In genomic region chr7:122367303-122368007, GRCm38 (mm10) we compare ENCODE assay signal across 27 mouse cellular contexts.
A peak's percentile ranks its signal among the peaks of the same experiment; 100 is the strongest.
DNase-seq lines count a peak whose midpoint lies in the region; ATAC-seq and TF ChIP-seq lines count a peak whose summit lies in the region.
"Had no signal": no experiment of that assay in that cellular context is flagged by ENCODE, and none has a peak within 500 bp of the region (broad histone marks: within the 10 kb centered on the region; RNA-seq: fewer than 3 reads in every experiment).

No protein-coding gene starts in this region.

- ATAC-seq in granulocyte monocyte progenitor cell, adult 5-6 weeks (replicated peaks; ENCODE audit: poor library complexity, severe bottlenecking), result 0 out of 2 replicates have a peak, but pooled peaks have one; percentile 9
- ATAC-seq: forebrain, embryonic 15.5 days; intestine, postnatal 0 days had no signal

- dilution Hi-C loops in CH12.LX (cut with MboI; ENCODE audit: extremely low pct_ligation_motif_present, extremely low pct_unique_long_range_greater_than_20kb, low sequenced_read_pairs), result no loop called here

- no peak for TF ChIP-seq EP300 in CH12.LX (IDR thresholded peaks at IDR 0.05; ENCODE audit: low read length)

- no peak overlapping the region for H3K9ac ChIP-seq in CH12.LX (ENCODE audit: insufficient read depth, low read depth)
- H3K9ac ChIP-seq: embryonic facial prominence, embryonic 12.5 days; forebrain, embryonic 15.5 days; hindbrain, embryonic 13.5 days; limb, embryonic 12.5 days; liver, embryonic 15.5 days; lung, embryonic 14.5 days; neural tube, embryonic 12.5 days had no signal

- no peaks in the 10 kb centered on the region for H3K27me3 ChIP-seq in CH12.LX (replicated peaks)
- H3K27me3 ChIP-seq: embryonic facial prominence, embryonic 12.5 days; forebrain, embryonic 15.5 days; hindbrain, embryonic 13.5 days; limb, embryonic 12.5 days; liver, embryonic 15.5 days; neural tube, embryonic 12.5 days had no signal

- no peak overlapping the region for H3K4me2 ChIP-seq in CH12.LX (ENCODE audit: insufficient read depth, low read depth, poor library complexity, severe bottlenecking)
- H3K4me2 ChIP-seq: embryonic facial prominence, embryonic 12.5 days; forebrain, embryonic 15.5 days; heart, embryonic 11.5 days; hindbrain, embryonic 13.5 days; limb, embryonic 12.5 days; liver, embryonic 15.5 days; lung, embryonic 14.5 days; neural tube, embryonic 12.5 days had no signal

- H3K4me3 ChIP-seq in layer of hippocampus, adult 2 months, result no peak overlapping the region
- H3K4me3 ChIP-seq in CH12.LX (replicated peaks in 1 of 3; ENCODE audit: low read depth in 2 of 3, low read length in 2 of 3, poor library complexity in 1 of 3), result no peak overlapping the region
- H3K4me3 ChIP-seq: embryonic facial prominence, embryonic 12.5 days; forebrain, embryonic 15.5 days; hindbrain, embryonic 13.5 days; limb, embryonic 12.5 days; liver, embryonic 15.5 days; myocyte; neural tube, embryonic 12.5 days had no signal

- no peak for TF ChIP-seq CTCF in layer of hippocampus, adult 2 months (conservative IDR thresholded peaks at IDR 0.05)
- TF ChIP-seq CTCF in CH12.LX (conservative IDR thresholded peaks at IDR 0.05 in 1 of 2, IDR thresholded peaks at IDR 0.05 in 1 of 2; ENCODE audit: low read depth in 2 of 2, low read length in 2 of 2), result no peak

- TF ChIP-seq POLR2A in CH12.LX (IDR thresholded peaks at IDR 0.05; ENCODE audit: low read depth, low read length), result 0 out of 2 replicates have a peak, but pooled peaks have one; percentile 1

- in situ Hi-C loops in CH12.LX (cut with MboI; ENCODE audit: low pct_ligation_motif_present, low pct_unique_long_range_greater_than_20kb, low sequenced_read_pairs), result no loop called here

- peaks cover 33 to 90% of the 10 kb centered on the region in 2 experiments for H3K36me3 ChIP-seq in CH12.LX (replicated peaks in 1 of 2; ENCODE audit: control insufficient read depth in 1 of 2, insufficient read depth in 1 of 2, low read length in 1 of 2)
- H3K36me3 ChIP-seq: embryonic facial prominence, embryonic 12.5 days; forebrain, embryonic 15.5 days; hindbrain, embryonic 13.5 days; limb, embryonic 12.5 days; liver, embryonic 15.5 days; neural tube, embryonic 12.5 days had no signal

- H3K4me1 ChIP-seq in CH12.LX (ENCODE audit: control insufficient read depth in 1 of 2, insufficient read depth in 2 of 2), result peaks cover 29 to 91% of the 10 kb centered on the region in 2 experiments
- H3K4me1 ChIP-seq: embryonic facial prominence, embryonic 12.5 days; forebrain, embryonic 15.5 days; hindbrain, embryonic 13.5 days; limb, embryonic 12.5 days; liver, embryonic 15.5 days; neural tube, embryonic 12.5 days had no signal

- 0 out of 2 replicates have a peak overlapping the region, but pooled peaks have one; percentile 3 for H3K27ac ChIP-seq in layer of hippocampus, adult 2 months
- no peak overlapping the region for H3K27ac ChIP-seq in CH12.LX (ENCODE audit: insufficient read depth, low read depth)
- H3K27ac ChIP-seq: embryonic facial prominence, embryonic 12.5 days; forebrain, embryonic 15.5 days; hindbrain, embryonic 13.5 days; limb, embryonic 12.5 days; liver, embryonic 15.5 days; neural tube, embryonic 12.5 days had no signal

- peaks cover 96% of the 10 kb centered on the region for H3K79me2 ChIP-seq in CH12.LX (replicated peaks; ENCODE audit: control insufficient read depth, extremely low read depth, insufficient read depth, poor library complexity, severe bottlenecking)

- TF ChIP-seq RAD21 in CH12.LX (IDR thresholded peaks at IDR 0.05; ENCODE audit: low read depth, low read length), result no peak

- DNase-seq in layer of hippocampus, adult 2 months (ENCODE audit: low spot score in 2 of 2), result no peak
- DNase-seq in layer of hippocampus, adult 9-10 months (ENCODE audit: low spot score), result no peak
- no peak for DNase-seq in CH12.LX (ENCODE audit: extremely low read depth)
- DNase-seq in right cerebral cortex, postnatal 25 days, result peak; percentile 48
- DNase-seq in ovary, adult 18-20 months (ENCODE audit: low spot score), result no peak
- no peak for DNase-seq in MN1 (ENCODE audit: low spot score)
- DNase-seq: adrenal gland, adult 8-10 months; cerebellum, adult 9-10 months; embryo, embryonic 11 days; gastrocnemius, postnatal 10 days; heart, postnatal 36 days; kidney, adult 9 months; kidney, postnatal 10 days; lung, embryonic 14.5 days; lung, postnatal 14 days; thymus, adult 2 months; thymus, postnatal 36 days had no signal

- H3K9me3 ChIP-seq in CH12.LX (replicated peaks; ENCODE audit: low read length), result no peaks in the 10 kb centered on the region
- H3K9me3 ChIP-seq: embryonic facial prominence, embryonic 12.5 days; forebrain, embryonic 15.5 days; hindbrain, embryonic 13.5 days; limb, embryonic 12.5 days; liver, embryonic 15.5 days; neural tube, embryonic 12.5 days had no signal

TF ChIP-seq in CH12.LX, 34 proteins besides CTCF, POLR2A, EP300 and RAD21:
- no peak for TF ChIP-seq USF1 (IDR thresholded peaks at IDR 0.05; ENCODE audit: low read depth, low read length)
- TF ChIP-seq CHD1 (IDR thresholded peaks at IDR 0.05; ENCODE audit: low read depth, low read length), result no peak
- TF ChIP-seq ETS1 (conservative IDR thresholded peaks at IDR 0.05; ENCODE audit: low read depth, low read length), result no peak
- TF ChIP-seq IRF4 (IDR thresholded peaks at IDR 0.05; ENCODE audit: low read depth, low read length), result no peak
- TF ChIP-seq ZNF384 (IDR thresholded peaks at IDR 0.05; ENCODE audit: low read depth, low read length), result no peak
- no peak for TF ChIP-seq TBP (conservative IDR thresholded peaks at IDR 0.05; ENCODE audit: low read depth, low read length)
- TF ChIP-seq MAX (IDR thresholded peaks at IDR 0.05; ENCODE audit: low read length), result no peak
- no peak for TF ChIP-seq RCOR1 (conservative IDR thresholded peaks at IDR 0.05; ENCODE audit: low read depth, low read length)
- TF ChIP-seq PAX5 (IDR thresholded peaks at IDR 0.05; ENCODE audit: low read length), result no peak
- no peak for TF ChIP-seq MXI1 (IDR thresholded peaks at IDR 0.05; ENCODE audit: low read depth, low read length)
- no peak for TF ChIP-seq USF2 (conservative IDR thresholded peaks at IDR 0.05; ENCODE audit: low read depth, low read length)
- no peak for TF ChIP-seq ZMIZ1 (IDR thresholded peaks at IDR 0.05; ENCODE audit: low read depth, low read length)
- TF ChIP-seq BHLHE40 (IDR thresholded peaks at IDR 0.05; ENCODE audit: low read depth, low read length), result no peak
- TF ChIP-seq NRF1 (IDR thresholded peaks at IDR 0.05; ENCODE audit: low read depth, low read length), result no peak
- TF ChIP-seq HCFC1 (IDR thresholded peaks at IDR 0.05; ENCODE audit: low read depth, low read length), result no peak
- no peak for TF ChIP-seq SIN3A (IDR thresholded peaks at IDR 0.05; ENCODE audit: low read length)
- no peak for TF ChIP-seq NELFE (IDR thresholded peaks at IDR 0.05; ENCODE audit: low read depth, low read length)
